Mouse (Mus musculus): ENCODE measurements around the gene Cux2. TPM values are rescaled to one million over a fixed set of nuclear protein-coding genes. Genes with fewer than 3 reads are reported as not detected.

Cux2 gene
- polyA plus RNA-seq, 1 experiment from 2014 or later = 14.6 TPM

- ATAC-seq (replicated peaks; ENCODE audit: low FRiP score, low TSS enrichment, low read depth) (no peak), DNase-seq (ENCODE audit: low spot score) (no peak)
- no peaks in the 10 kb centered on the region for H3K27me3 ChIP-seq (replicated peaks; ENCODE audit: control insufficient read depth, insufficient read depth, low read length)
- H3K4me3 ChIP-seq (ENCODE audit: low read depth, low read length) = no peak overlapping the region
- no peak overlapping the region for H3K4me2 ChIP-seq (ENCODE audit: low read length)
- no peaks in the 10 kb centered on the region for H3K4me1 ChIP-seq (replicated peaks; ENCODE audit: control insufficient read depth, insufficient read depth, low read length)
- H3K9ac ChIP-seq (ENCODE audit: low read length) = no peak overlapping the region
- no peaks in the 10 kb centered on the region for H3K9me3 ChIP-seq (ENCODE audit: control insufficient read depth, low read length)
- peaks cover 83% of the 10 kb centered on the region for H3K36me3 ChIP-seq (ENCODE audit: control insufficient read depth, insufficient read depth, low read length)
- H3K27ac ChIP-seq (ENCODE audit: low read depth) = no peak overlapping the region
- WGBS = 93% methylated on average over 7 of the region's 7 CpGs
These were observed 231.5 kb downstream of the Cux2 start for GRCm38 (mm10) chr5:121818401-121818800.

GRCm38 (mm10) chr5:121817551-121817950 lies 232.4 kb downstream of the Cux2 start:
- Histone ChIP-seq H3K4me2 (ENCODE audit: low read length) (no peak overlapping the region), H3K4me1 (replicated peaks; ENCODE audit: control insufficient read depth, insufficient read depth, low read length) (no peaks in the 10 kb centered on the region), H3K9me3 (ENCODE audit: control insufficient read depth, low read length) (no peaks in the 10 kb centered on the region), H3K4me3 (ENCODE audit: low read depth, low read length) (no peak overlapping the region), H3K27ac (ENCODE audit: low read depth) (no peak overlapping the region), H3K9ac (ENCODE audit: low read length) (no peak overlapping the region), H3K36me3 (ENCODE audit: control insufficient read depth, insufficient read depth, low read length) (peaks cover 85% of the 10 kb centered on the region), H3K27me3 (replicated peaks; ENCODE audit: control insufficient read depth, insufficient read depth, low read length) (no peaks in the 10 kb centered on the region)
- DNase-seq (ENCODE audit: low spot score) (no peak), ATAC-seq (replicated peaks; ENCODE audit: low FRiP score, low TSS enrichment, low read depth) (no peak)
- WGBS = 84% methylated on average over 9 of the region's 9 CpGs

- WGBS = 91% methylated on average over 2 of the region's 2 CpGs
- no peak overlapping the region for H3K4me3 ChIP-seq (ENCODE audit: low read depth, low read length)
- no peaks in the 10 kb centered on the region for H3K27me3 ChIP-seq (replicated peaks; ENCODE audit: control insufficient read depth, insufficient read depth, low read length)
- no peaks in the 10 kb centered on the region for H3K4me1 ChIP-seq (replicated peaks; ENCODE audit: control insufficient read depth, insufficient read depth, low read length)
- no peaks in the 10 kb centered on the region for H3K9me3 ChIP-seq (ENCODE audit: control insufficient read depth, low read length)
- no peak overlapping the region for H3K27ac ChIP-seq (ENCODE audit: low read depth)
- peaks cover 94% of the 10 kb centered on the region for H3K36me3 ChIP-seq (ENCODE audit: control insufficient read depth, insufficient read depth, low read length)
- no peak overlapping the region for H3K4me2 ChIP-seq (ENCODE audit: low read length)
- H3K9ac ChIP-seq (ENCODE audit: low read length) = no peak overlapping the region
- ATAC-seq (replicated peaks; ENCODE audit: low FRiP score, low TSS enrichment, low read depth) (no peak), DNase-seq (ENCODE audit: low spot score) (no peak)
These were observed 233.3 kb downstream of the Cux2 start for GRCm38 (mm10) chr5:121816611-121817010.

- Histone ChIP-seq H3K27ac (ENCODE audit: low read depth) (no peak overlapping the region), H3K9me3 (ENCODE audit: control insufficient read depth, low read length) (no peaks in the 10 kb centered on the region), H3K4me3 (ENCODE audit: low read depth, low read length) (no peak overlapping the region), H3K4me2 (ENCODE audit: low read length) (no peak overlapping the region), H3K9ac (ENCODE audit: low read length) (no peak overlapping the region), H3K4me1 (replicated peaks; ENCODE audit: control insufficient read depth, insufficient read depth, low read length) (no peaks in the 10 kb centered on the region), H3K36me3 (ENCODE audit: control insufficient read depth, insufficient read depth, low read length) (peaks cover 94% of the 10 kb centered on the region), H3K27me3 (replicated peaks; ENCODE audit: control insufficient read depth, insufficient read depth, low read length) (no peaks in the 10 kb centered on the region)
- no peak for DNase-seq (ENCODE audit: low spot score)
- 79% methylated on average over 8 of the region's 8 CpGs for WGBS
- no peak for ATAC-seq (replicated peaks; ENCODE audit: low FRiP score, low TSS enrichment, low read depth)
These were observed 234.0 kb downstream of the Cux2 start for GRCm38 (mm10) chr5:121815867-121816380.

- Histone ChIP-seq H3K9ac (ENCODE audit: low read length) (no peak overlapping the region), H3K4me1 (replicated peaks; ENCODE audit: control insufficient read depth, insufficient read depth, low read length) (no peaks in the 10 kb centered on the region), H3K4me2 (ENCODE audit: low read length) (no peak overlapping the region), H3K4me3 (ENCODE audit: low read depth, low read length) (no peak overlapping the region), H3K27ac (ENCODE audit: low read depth) (no peak overlapping the region), H3K9me3 (ENCODE audit: control insufficient read depth, low read length) (no peaks in the 10 kb centered on the region), H3K36me3 (ENCODE audit: control insufficient read depth, insufficient read depth, low read length) (peaks cover 99% of the 10 kb centered on the region), H3K27me3 (replicated peaks; ENCODE audit: control insufficient read depth, insufficient read depth, low read length) (no peaks in the 10 kb centered on the region)
- no peak for DNase-seq (ENCODE audit: low spot score)
- peak; percentile 38; the same call in 1 of the 2 replicates for ATAC-seq (replicated peaks; ENCODE audit: low FRiP score, low TSS enrichment, low read depth)
- WGBS = 61% methylated on average over 3 of the region's 3 CpGs
These were observed 234.8 kb downstream of the Cux2 start for GRCm38 (mm10) chr5:121815067-121815466.

GRCm38 (mm10) chr5:121813744-121814143 lies 236.2 kb downstream of the Cux2 start:
- Histone ChIP-seq H3K4me1 (replicated peaks; ENCODE audit: control insufficient read depth, insufficient read depth, low read length) (no peaks in the 10 kb centered on the region), H3K27me3 (replicated peaks; ENCODE audit: control insufficient read depth, insufficient read depth, low read length) (no peaks in the 10 kb centered on the region), H3K27ac (ENCODE audit: low read depth) (no peak overlapping the region), H3K9ac (ENCODE audit: low read length) (no peak overlapping the region), H3K36me3 (ENCODE audit: control insufficient read depth, insufficient read depth, low read length) (peaks cover 93% of the 10 kb centered on the region), H3K4me2 (ENCODE audit: low read length) (no peak overlapping the region), H3K9me3 (ENCODE audit: control insufficient read depth, low read length) (no peaks in the 10 kb centered on the region), H3K4me3 (ENCODE audit: low read depth, low read length) (no peak overlapping the region)
- DNase-seq (ENCODE audit: low spot score) (no peak), ATAC-seq (replicated peaks; ENCODE audit: low FRiP score, low TSS enrichment, low read depth) (no peak)
- 94% methylated on average over 10 of the region's 10 CpGs for WGBS

GRCm38 (mm10) chr5:121812526-121813243 lies 237.2 kb downstream of the Cux2 start:
- no peak for ATAC-seq (replicated peaks; ENCODE audit: low FRiP score, low TSS enrichment, low read depth)
- Histone ChIP-seq H3K9ac (ENCODE audit: low read length) (no peak overlapping the region), H3K36me3 (ENCODE audit: control insufficient read depth, insufficient read depth, low read length) (peaks cover 87% of the 10 kb centered on the region), H3K9me3 (ENCODE audit: control insufficient read depth, low read length) (no peaks in the 10 kb centered on the region), H3K4me2 (ENCODE audit: low read length) (no peak overlapping the region), H3K27ac (ENCODE audit: low read depth) (no peak overlapping the region), H3K4me3 (ENCODE audit: low read depth, low read length) (no peak overlapping the region), H3K27me3 (replicated peaks; ENCODE audit: control insufficient read depth, insufficient read depth, low read length) (no peaks in the 10 kb centered on the region), H3K4me1 (replicated peaks; ENCODE audit: control insufficient read depth, insufficient read depth, low read length) (no peaks in the 10 kb centered on the region)
- no peak for DNase-seq (ENCODE audit: low spot score)
- 81% methylated on average over 7 of the region's 7 CpGs for WGBS

- Histone ChIP-seq H3K9me3 (ENCODE audit: control insufficient read depth, low read length) (no peaks in the 10 kb centered on the region), H3K27me3 (replicated peaks; ENCODE audit: control insufficient read depth, insufficient read depth, low read length) (no peaks in the 10 kb centered on the region), H3K4me3 (ENCODE audit: low read depth, low read length) (no peak overlapping the region), H3K4me1 (replicated peaks; ENCODE audit: control insufficient read depth, insufficient read depth, low read length) (no peaks in the 10 kb centered on the region), H3K27ac (ENCODE audit: low read depth) (no peak overlapping the region), H3K4me2 (ENCODE audit: low read length) (no peak overlapping the region), H3K9ac (ENCODE audit: low read length) (no peak overlapping the region), H3K36me3 (ENCODE audit: control insufficient read depth, insufficient read depth, low read length) (peaks cover 79% of the 10 kb centered on the region)
- no peak for ATAC-seq (replicated peaks; ENCODE audit: low FRiP score, low TSS enrichment, low read depth)
- no peak for DNase-seq (ENCODE audit: low spot score)
- WGBS = 94% methylated on average over 5 of the region's 5 CpGs
These were observed 238.4 kb downstream of the Cux2 start for GRCm38 (mm10) chr5:121811485-121811931.
